Mouse (Mus musculus) ovary, adult 10 weeks (tissue): ENCODE data around the gene Brox. TPM values are rescaled to one million over a fixed set of nuclear protein-coding genes. Genes with fewer than 3 reads are reported as not detected.

ENCODE experiments used
- polyA plus RNA-seq: library from polyadenylated mRNA; stranded (reverse); fragments of 350-450 nt; fragmentation: Illumina TruSeq; extraction: RNeasy Lipid Tissue Mini Kit (QIAGEN cat#74804); gene quantifications from one replicate; pipeline ENCODE4 v1.2.3, GENCODE M21; 2014

The Brox gene
- 107 TPM for polyA plus RNA-seq

GRCm38 (mm10) chr1:183296877-183297383 lies at the start of gene Brox:
TSS of gene Brox (minus strand) at chr1:183297269.

GRCm38 (mm10) chr1:183296465-183296864 lies 604 bp downstream of the Brox start, which contains the start of gene Aida:
TSS of gene Aida (plus strand) at chr1:183296590.

Other genes starting within 250 kb of the Brox start
- 2.7 TPM for gene Disp1, start 75.7 kb downstream of the Brox start, polyA plus RNA-seq
- 147 TPM for gene Aida, start 679 bp downstream of the Brox start, polyA plus RNA-seq
- gene Mia3, start 72.3 kb upstream of the Brox start, polyA plus RNA-seq: 290 TPM
- 16.6 TPM for gene Taf1a, start 91.7 kb upstream of the Brox start, polyA plus RNA-seq
- gene Hhipl2, start 120.9 kb upstream of the Brox start, polyA plus RNA-seq: not detected